Mouse (Mus musculus): Measurements from ENCODE around the gene Iqsec2.

DNA sequence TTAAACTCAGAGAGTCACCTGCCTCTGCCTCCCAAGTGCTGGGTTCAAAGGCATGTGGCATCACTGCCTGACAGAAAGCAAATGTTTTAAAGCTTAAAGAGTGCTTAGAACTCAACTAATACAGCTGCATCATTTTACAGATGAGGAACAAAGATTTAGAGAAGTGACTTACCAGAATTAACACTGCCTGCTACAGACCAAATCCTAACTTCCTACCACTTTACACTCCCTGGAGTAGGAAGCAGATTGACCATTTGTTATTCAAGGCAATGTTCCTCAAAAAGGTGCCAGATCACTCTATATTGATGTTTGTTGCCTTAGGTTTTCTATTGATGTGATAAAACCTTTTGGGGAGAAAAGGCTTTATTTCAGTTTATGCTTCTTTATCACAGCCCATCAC lies 20.0 kb downstream of the Iqsec2 start:
- no peak for TF ChIP-seq CTCF (IDR thresholded peaks at IDR 0.05; ENCODE audit: low read depth)
- TF ChIP-seq EP300 (IDR thresholded peaks at IDR 0.05; ENCODE audit: low read depth) = no peak
